Mouse (Mus musculus) heart, adult 2 months (tissue): ENCODE results near the gene Sel1l2. TPM values are rescaled to one million over a fixed set of nuclear protein-coding genes. Genes with fewer than 3 reads are reported as not detected.

ENCODE experiments used
- DNase-seq, 2 experiments: peaks; one replicate each; pipeline ENCODE4 v3.0.0; 2021
- H3K27ac ChIP-seq: fragments of 200-600 bp; 2 replicates; pipeline ENCODE4 v1.8.1; 2022
- H3K27me3 ChIP-seq: fragments of 200-500 bp; 2 replicates; pipeline ENCODE4 v1.6.1; 2012; ENCODE audit warnings: mild to moderate bottlenecking, low read length, inconsistent platforms, mixed read lengths; ENCODE audit not compliant: control insufficient read depth, insufficient read depth
- H3K36me3 ChIP-seq: fragments of 200-500 bp; 2 replicates; pipeline ENCODE4 v1.6.1; 2012; ENCODE audit warnings: low read length, inconsistent platforms; ENCODE audit not compliant: control insufficient read depth, insufficient read depth
- H3K4me1 ChIP-seq: fragments of 200-500 bp; 2 replicates; pipeline ENCODE4 v1.6.1; 2011; ENCODE audit warnings: low read length; ENCODE audit not compliant: control insufficient read depth, insufficient read depth
- H3K4me3 ChIP-seq: fragments of 200-600 bp; 2 replicates; pipeline ENCODE4 v1.8.1; 2022
- H3K79me2 ChIP-seq: fragments of 200-500 bp; replicated peaks from 2 replicates; pipeline ENCODE4 v1.6.1; 2012; ENCODE audit warnings: mild to moderate bottlenecking, inconsistent platforms, low read length, moderate library complexity, mixed read lengths; ENCODE audit not compliant: control insufficient read depth, insufficient read depth
- H3K9ac ChIP-seq: fragments of 200-500 bp; 2 replicates; pipeline ENCODE4 v1.6.1; 2012; ENCODE audit warnings: low read depth, mild to moderate bottlenecking, control low read depth, inconsistent platforms, low read length, mixed read lengths
- CTCF ChIP-seq: fragments of 200-600 bp; IDR thresholded peaks from 2 replicates; pipeline ENCODE4 v1.8.1; 2022; ENCODE audit warnings: antibody characterized with exemption, mild to moderate bottlenecking, moderate library complexity
- EP300 ChIP-seq: fragments of 200-500 bp; IDR thresholded peaks from 2 replicates; pipeline ENCODE4 v1.6.1; 2011; ENCODE audit warnings: low read depth, low read length, control low read depth; ENCODE audit not compliant: insufficient read depth
- POLR2A ChIP-seq: fragments of 200-500 bp; IDR thresholded peaks from 2 replicates; pipeline ENCODE4 v1.6.1; 2011; ENCODE audit warnings: mild to moderate bottlenecking, low read depth, low read length, control low read depth; ENCODE audit not compliant: insufficient read depth
- WGBS: fragments of 180-500 bp; shearing (Covaris S2); methylation state at CpG from one replicate; pipeline ENCODE4 v1.1.7; 2018; 5-methylcytosine and 5-hydroxymethylcytosine counted together
- intact Hi-C: fragments of 180-260 bp; cut with DNase I; formaldehyde crosslinking; loops from one replicate; pipeline ENCODE4 v1.15.1; 2025
- polyA plus RNA-seq: library from polyadenylated mRNA; depleted of rRNA; stranded (reverse); fragments of >200 nt; gene quantifications from 2 replicates; pipeline ENCODE4 v1.2.3, GENCODE M21; 2012
- total RNA-seq, 2 experiments: library from RNA; stranded (reverse); gene quantifications; 2 replicates each; pipeline ENCODE4 v1.2.3; 2021

Gene Sel1l2
- total and polyA plus RNA-seq, 3 experiments = not detected

DNA sequence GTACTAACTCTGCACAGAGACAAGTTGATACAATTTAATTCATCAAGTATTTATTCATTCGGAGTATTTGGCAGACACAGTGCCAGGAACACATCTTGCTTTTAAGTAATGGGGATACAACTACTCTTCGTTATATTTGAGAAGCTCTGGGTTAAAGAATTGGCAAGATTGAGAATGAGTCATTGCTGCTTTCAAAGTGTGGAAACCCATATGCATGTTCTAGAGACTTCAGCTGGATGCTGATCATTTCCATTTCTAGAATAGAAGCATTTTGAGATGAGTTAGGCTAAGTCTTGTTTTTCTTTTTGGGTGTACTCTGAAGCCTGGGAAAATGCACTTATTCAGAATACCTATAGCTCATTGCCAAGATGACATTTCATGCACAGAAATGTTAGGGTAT lies 95.7 kb downstream of the Sel1l2 start:
- H3K9ac ChIP-seq = no peak overlapping the region
- H3K27ac ChIP-seq = no peak overlapping the region
- H3K4me3 ChIP-seq = no peak overlapping the region
- intact Hi-C loops = no loop called here
- no peak for TF ChIP-seq CTCF
- no peaks in the 10 kb centered on the region for H3K79me2 ChIP-seq
- no peaks in the 10 kb centered on the region for H3K4me1 ChIP-seq
- H3K36me3 ChIP-seq = no peaks in the 10 kb centered on the region
- no peaks in the 10 kb centered on the region for H3K27me3 ChIP-seq
- DNase-seq = no peak
- WGBS = 78% methylated on average over 2 of the region's 2 CpGs

DNA sequence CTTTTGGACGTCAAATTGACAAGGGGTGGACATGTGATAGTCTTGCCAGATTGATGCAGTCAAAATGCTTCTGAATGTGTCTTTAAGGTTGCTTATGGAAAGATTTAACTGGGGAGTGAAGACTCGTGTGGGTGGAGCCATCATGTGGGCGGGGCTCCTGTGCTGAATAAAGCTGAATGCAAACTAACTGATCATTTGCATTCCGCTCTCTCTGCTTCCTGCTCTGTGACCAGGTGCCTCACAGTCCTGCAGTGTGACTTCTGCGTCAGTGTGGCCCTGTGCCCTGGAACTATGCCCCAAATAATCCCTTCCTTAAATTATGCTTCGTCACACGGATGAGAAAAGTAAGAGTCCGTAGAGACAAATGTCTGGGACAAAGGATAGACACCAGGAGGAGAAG lies 108.7 kb downstream of the Sel1l2 start:
- Histone ChIP-seq H3K79me2 (no peaks in the 10 kb centered on the region), H3K4me1 (no peaks in the 10 kb centered on the region), H3K4me3 (no peak overlapping the region), H3K9ac (no peak overlapping the region), H3K27me3 (no peaks in the 10 kb centered on the region), H3K36me3 (no peaks in the 10 kb centered on the region), H3K27ac (no peak overlapping the region)
- intact Hi-C loops = no loop called here
- 52% methylated on average over 8 of the region's 8 CpGs for WGBS
- DNase-seq = no peak
- TF ChIP-seq CTCF = no peak
- no peak for TF ChIP-seq POLR2A
- no peak for TF ChIP-seq EP300

DNA sequence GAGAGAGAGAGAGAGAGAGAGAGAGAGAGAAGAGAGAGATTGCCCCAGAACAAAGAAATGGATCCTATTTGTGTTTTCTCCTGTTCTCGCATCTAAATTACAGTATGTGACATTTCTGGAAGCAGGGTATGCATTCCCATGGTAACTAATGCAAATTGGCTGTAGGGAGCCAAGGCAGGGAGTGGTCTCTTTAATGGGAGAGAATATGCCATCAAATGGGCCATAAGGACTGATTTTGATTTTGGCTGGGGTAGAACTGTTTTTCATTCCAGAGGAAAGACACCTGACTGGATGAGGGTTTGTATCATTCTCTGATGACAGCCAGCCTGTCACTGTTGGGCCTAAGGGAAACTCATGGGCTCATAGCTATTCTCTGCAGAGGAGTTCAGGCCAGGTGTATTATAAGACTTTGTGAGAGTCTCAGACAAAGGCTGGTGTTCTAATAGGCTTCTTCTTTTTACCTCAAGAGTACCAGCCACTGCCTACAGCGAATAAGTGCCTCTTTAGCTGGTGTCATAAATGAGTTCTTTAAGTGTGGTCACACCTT lies 133.8 kb downstream of the Sel1l2 start:
- Histone ChIP-seq H3K36me3 (no peaks in the 10 kb centered on the region), H3K79me2 (no peaks in the 10 kb centered on the region), H3K27me3 (no peaks in the 10 kb centered on the region), H3K4me3 (no peak overlapping the region), H3K4me1 (no peaks in the 10 kb centered on the region), H3K27ac (no peak overlapping the region), H3K9ac (no peak overlapping the region)
- WGBS = 81% methylated on average over 2 of the region's 2 CpGs
- no peak for TF ChIP-seq EP300
- no peak for TF ChIP-seq CTCF
- TF ChIP-seq POLR2A = no peak
- no peak for DNase-seq
- intact Hi-C loops = no loop called here

DNA sequence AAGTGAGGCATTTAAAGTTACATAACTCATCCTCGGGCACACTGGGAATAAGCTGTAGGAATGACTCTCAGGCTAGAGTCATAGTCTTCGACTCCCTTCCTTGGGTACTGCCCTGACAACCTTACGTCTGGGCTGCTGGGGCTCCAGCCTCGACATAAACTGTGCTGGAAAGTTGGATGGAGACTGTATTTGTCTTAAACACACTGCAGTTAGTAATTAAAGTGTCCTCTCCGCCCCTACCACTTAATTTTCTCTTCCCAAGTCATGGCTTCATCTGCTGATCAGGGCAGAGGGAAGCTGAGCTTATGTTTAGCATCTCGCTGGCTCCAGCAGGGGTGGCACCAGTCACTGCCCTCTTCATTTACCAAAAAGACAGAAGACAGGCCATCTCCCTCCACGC lies 135.2 kb downstream of the Sel1l2 start:
- H3K79me2 ChIP-seq = no peaks in the 10 kb centered on the region
- 76% methylated on average over 7 of the region's 7 CpGs for WGBS
- no peak overlapping the region for H3K9ac ChIP-seq
- H3K4me1 ChIP-seq = no peaks in the 10 kb centered on the region
- DNase-seq = no peak
- intact Hi-C loops = no loop called here
- no peak for TF ChIP-seq POLR2A
- no peak for TF ChIP-seq CTCF
- TF ChIP-seq EP300 = no peak
- H3K36me3 ChIP-seq = no peaks in the 10 kb centered on the region
- no peaks in the 10 kb centered on the region for H3K27me3 ChIP-seq
- no peak overlapping the region for H3K27ac ChIP-seq
- H3K4me3 ChIP-seq = no peak overlapping the region

DNA sequence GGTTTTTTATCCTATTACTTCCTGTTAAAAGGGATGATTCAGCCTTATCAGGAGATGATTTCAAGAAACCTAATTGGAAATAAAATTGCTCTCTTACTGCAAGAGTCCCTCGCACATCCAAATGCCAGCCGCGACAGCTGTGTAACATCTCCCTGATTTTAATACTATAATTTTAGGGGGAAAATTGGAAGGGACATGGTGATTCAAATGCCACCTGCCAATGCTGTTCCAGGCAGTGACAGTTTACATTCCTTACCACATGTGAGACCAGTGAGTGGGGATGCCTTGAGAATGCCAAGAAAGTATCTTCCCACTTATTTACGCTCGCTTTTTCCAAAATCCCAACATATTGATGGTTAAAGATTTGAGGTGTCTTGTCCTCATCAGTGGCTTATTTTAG lies 146.4 kb downstream of the Sel1l2 start:
- H3K36me3 ChIP-seq = no peaks in the 10 kb centered on the region
- H3K79me2 ChIP-seq = no peaks in the 10 kb centered on the region
- intact Hi-C loops = no loop called here
- H3K4me3 ChIP-seq = no peak overlapping the region
- WGBS = 92% methylated on average over 5 of the region's 5 CpGs
- no peak for DNase-seq
- no peaks in the 10 kb centered on the region for H3K27me3 ChIP-seq
- no peak overlapping the region for H3K9ac ChIP-seq
- TF ChIP-seq POLR2A = no peak
- no peaks in the 10 kb centered on the region for H3K4me1 ChIP-seq
- H3K27ac ChIP-seq = no peak overlapping the region

DNA sequence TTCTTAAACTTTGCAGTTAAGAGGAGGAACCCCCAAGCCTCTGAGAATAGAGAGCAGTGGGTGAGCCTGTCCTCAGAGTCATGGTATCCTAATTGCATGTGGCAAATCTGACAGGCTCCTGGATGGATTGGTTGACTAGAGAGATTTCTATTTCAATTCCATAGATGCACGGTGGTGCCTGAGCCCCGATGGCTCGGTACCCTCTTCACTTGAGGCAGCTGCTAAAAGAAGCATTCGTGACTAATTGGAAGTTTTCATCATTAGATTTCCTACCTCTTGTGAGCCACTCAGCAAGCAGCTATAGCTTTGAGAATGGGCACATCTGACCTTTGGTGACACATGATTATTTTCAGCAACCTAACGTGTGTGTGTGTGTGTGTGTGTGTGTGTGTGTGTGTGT lies 147.1 kb downstream of the Sel1l2 start:
- TF ChIP-seq CTCF = no peak
- no peak for TF ChIP-seq EP300
- no peak for TF ChIP-seq POLR2A
- H3K36me3 ChIP-seq = no peaks in the 10 kb centered on the region
- H3K4me1 ChIP-seq = no peaks in the 10 kb centered on the region
- WGBS = 75% methylated on average over 5 of the region's 5 CpGs
- H3K27ac ChIP-seq = no peak overlapping the region
- H3K9ac ChIP-seq = no peak overlapping the region
- intact Hi-C loops = no loop called here
- no peak overlapping the region for H3K4me3 ChIP-seq
- no peak for DNase-seq
- H3K27me3 ChIP-seq = no peaks in the 10 kb centered on the region
- H3K79me2 ChIP-seq = no peaks in the 10 kb centered on the region

DNA sequence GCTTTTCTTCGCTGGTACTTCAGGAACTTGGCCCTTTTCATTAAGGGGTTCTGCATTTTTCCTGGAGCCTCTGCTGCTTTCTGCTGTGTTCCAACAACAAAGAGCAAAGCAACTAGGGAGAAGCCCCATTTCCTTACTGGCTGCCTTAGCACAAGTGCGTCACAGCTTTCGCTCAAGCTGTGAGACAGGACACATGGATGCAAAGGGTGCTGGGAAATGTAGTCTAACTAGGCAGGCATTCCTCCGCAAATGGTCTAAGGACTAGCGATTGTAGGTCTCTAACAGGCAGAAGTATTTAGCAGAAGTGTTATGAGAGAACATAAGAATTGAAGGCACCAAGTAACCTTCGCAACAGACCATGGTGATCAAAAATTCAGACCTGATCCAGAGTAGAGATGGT lies 152.3 kb downstream of the Sel1l2 start:
- no peaks in the 10 kb centered on the region for H3K79me2 ChIP-seq
- no peak for TF ChIP-seq POLR2A
- no peak for TF ChIP-seq CTCF
- no peak for TF ChIP-seq EP300
- intact Hi-C loops = no loop called here
- no peak overlapping the region for H3K4me3 ChIP-seq
- no peak for DNase-seq
- no peaks in the 10 kb centered on the region for H3K27me3 ChIP-seq
- H3K4me1 ChIP-seq = no peaks in the 10 kb centered on the region
- H3K27ac ChIP-seq = no peak overlapping the region
- no peaks in the 10 kb centered on the region for H3K36me3 ChIP-seq
- 50% methylated on average over 6 of the region's 6 CpGs for WGBS
- H3K9ac ChIP-seq = no peak overlapping the region
